Mouse (Mus musculus): ENCODE results near the gene Meox2. TPM values are rescaled to one million over a fixed set of nuclear protein-coding genes. Genes with fewer than 3 reads are reported as not detected.
"Not testable (repeated sequence)": the region's sequence is repeated elsewhere in the genome, so short reads cannot be mapped to it uniquely, and the experiment has no call there.

The Meox2 gene
- not detected for polyA plus RNA-seq (2021)

DNA sequence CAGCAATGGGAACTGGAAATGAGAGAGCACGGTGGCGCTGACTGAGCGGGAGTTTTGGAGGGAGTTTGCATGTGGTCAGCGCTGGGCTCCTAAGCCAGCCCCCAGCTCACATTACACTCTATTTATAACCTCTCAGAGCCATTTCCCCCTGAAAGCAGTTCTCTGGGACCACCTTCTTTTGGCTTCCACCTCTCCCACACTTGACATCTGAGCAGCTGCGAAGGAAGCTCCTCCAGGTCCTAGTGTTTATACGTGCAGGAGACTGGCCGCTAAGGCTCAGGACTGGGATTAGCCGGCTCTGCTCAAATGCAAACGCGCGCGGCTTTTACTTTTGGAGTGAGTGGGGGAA lies at the start of gene Meox2:
TSS of gene Meox2 (plus strand) at position 151 of the 349 bp plus-strand sequence.
- CTCF ChIA-PET: no interaction called here
- in situ Hi-C loops (cut with MboI; ENCODE audit: low pct_unique_long_range_greater_than_20kb): no loop called here
- no peak for TF ChIP-seq CTCF (IDR thresholded peaks at IDR 0.05)

DNA sequence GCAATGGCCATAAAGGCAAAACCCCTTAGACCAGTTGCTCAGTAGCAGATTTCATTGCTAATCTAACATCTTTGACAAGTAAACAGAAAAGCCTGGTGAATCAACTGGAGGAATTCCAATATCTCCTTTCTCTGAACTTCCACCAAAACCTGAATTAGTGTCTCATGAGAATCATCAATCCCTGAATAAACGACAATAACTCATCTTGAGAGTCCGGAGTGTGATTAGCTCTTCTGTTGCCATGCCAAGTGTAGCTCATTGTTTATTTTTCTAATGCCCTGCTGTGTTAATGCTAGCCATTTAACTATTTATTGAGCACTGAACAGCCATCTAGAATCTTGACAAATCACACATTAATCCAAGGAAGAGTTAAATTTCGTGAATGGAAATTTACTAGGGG lies 35.7 kb upstream of the Meox2 start:
- no peaks in the 10 kb centered on the region for H3K27me3 ChIP-seq
- DNase-seq (ENCODE audit: low read depth, low spot score) (no peak), ATAC-seq (no peak)
- TF ChIP-seq CTCF (IDR thresholded peaks at IDR 0.05): no peak
- CTCF ChIA-PET: no interaction called here
- in situ Hi-C loops (cut with MboI; ENCODE audit: low pct_unique_long_range_greater_than_20kb): no loop called here
- POLR2A ChIA-PET: no interaction called here

More for the DNA sequence above, at the start of gene Meox2:
- POLR2A ChIA-PET: no interaction called here
- no peak for DNase-seq (ENCODE audit: low read depth, low spot score)
- ATAC-seq: no peak
- peaks cover 35% of the 10 kb centered on the region for H3K27me3 ChIP-seq

DNA sequence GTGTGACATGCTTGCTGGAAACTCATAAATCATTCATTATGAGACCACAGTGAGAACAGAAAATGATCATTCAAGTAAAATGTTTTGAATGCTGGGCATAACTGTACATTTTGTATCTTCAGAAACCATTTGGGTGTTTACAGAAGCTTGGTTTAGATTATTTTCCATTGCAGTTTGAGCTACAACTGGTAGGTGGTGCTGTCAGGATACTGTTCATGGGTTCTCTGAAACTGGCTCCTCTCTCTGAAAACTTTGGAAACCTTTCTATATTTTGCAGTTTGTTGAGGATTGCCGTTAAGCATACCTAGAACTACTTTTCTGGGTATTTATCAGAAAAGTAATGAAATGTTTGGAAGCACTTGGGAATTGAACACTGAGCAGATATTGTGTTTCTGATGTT lies 31.0 kb upstream of the Meox2 start:
- no peak for ATAC-seq
- no peak for TF ChIP-seq CTCF (IDR thresholded peaks at IDR 0.05)
- DNase-seq (ENCODE audit: low read depth, low spot score): no peak
- no peaks in the 10 kb centered on the region for H3K27me3 ChIP-seq
- in situ Hi-C loops (cut with MboI; ENCODE audit: low pct_unique_long_range_greater_than_20kb): no loop called here
- POLR2A ChIA-PET: no interaction called here
- CTCF ChIA-PET: no interaction called here

DNA sequence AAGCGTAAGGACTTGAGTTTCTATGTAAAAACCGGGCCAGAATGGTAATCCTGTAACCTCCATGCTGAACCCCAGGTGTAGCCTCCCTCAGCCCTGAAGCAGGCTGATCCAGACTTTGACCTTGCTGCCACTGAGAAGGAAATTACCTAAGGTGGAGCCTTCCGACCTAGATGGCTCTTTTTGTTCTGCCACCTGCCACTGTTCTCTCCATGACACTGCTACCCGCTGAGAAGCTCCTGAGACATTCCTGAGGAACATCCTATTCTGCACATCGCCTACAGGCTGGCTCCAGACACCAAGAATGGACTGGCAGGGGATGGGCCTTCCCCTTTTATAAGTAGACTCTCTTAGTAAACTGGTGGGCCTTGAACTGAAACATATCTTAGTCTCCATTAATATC lies 28.3 kb upstream of the Meox2 start:
- DNase-seq (ENCODE audit: low read depth, low spot score); in situ Hi-C loops (cut with MboI; ENCODE audit: low pct_unique_long_range_greater_than_20kb); CTCF ChIA-PET; H3K27me3 ChIP-seq; ATAC-seq; POLR2A ChIA-PET: not testable (repeated sequence)

DNA sequence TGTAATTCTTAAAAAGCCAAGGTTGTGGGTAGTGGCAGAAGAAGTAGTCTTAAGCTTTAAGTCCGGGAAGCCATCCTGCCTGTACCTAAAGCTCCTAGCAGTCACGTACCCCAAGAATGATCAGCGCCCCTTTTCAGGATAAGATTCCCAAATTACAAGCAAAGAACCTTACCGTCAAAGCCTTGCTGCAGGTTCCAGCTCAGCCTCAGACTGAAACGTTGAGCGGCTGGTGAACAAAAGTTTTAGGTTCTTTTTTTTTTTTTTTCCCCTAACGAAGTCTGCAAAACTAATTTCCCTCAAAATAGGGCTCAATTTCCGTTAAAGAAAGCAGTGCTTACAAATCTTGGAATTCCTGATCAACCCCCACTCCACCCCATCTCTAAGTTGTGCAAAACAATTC lies 1.8 kb upstream of the Meox2 start:
- in situ Hi-C loops (cut with MboI; ENCODE audit: low pct_unique_long_range_greater_than_20kb): no loop called here
- DNase-seq (ENCODE audit: low read depth, low spot score) (no peak), ATAC-seq (no peak)
- H3K27me3 ChIP-seq: peaks cover 22% of the 10 kb centered on the region
- POLR2A ChIA-PET: interaction anchor here (0.7 kb wide), 1 partner anchor 11 kb away, joined by 6 read pairs; no protein-coding TSS in a partner anchor
- CTCF ChIA-PET: no interaction called here
- no peak for TF ChIP-seq CTCF (IDR thresholded peaks at IDR 0.05)

DNA sequence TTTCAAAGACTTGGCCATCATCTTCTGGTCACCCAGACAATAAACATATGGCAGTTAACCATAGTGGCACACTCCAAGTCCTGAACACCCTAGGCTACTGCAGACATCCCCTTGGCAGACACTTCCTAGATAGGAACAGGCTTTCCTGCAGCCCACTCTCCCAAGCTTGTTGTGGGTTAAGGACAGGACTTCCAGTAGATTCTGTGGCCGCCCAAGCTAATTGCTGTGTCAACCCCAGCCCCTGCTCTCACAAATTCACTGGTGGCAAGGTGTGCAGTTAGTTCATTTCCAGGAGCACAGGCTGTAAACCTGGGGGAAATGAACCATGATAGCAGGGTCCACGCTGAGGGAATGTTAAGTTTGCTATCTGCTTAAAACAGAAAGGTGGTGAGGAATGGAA lies 1.2 kb upstream of the Meox2 start:
- TF ChIP-seq CTCF (IDR thresholded peaks at IDR 0.05): no peak
- in situ Hi-C loops (cut with MboI; ENCODE audit: low pct_unique_long_range_greater_than_20kb): no loop called here
- ATAC-seq: no peak
- CTCF ChIA-PET: no interaction called here
- peaks cover 28% of the 10 kb centered on the region for H3K27me3 ChIP-seq
- POLR2A ChIA-PET: no interaction called here
- DNase-seq (ENCODE audit: low read depth, low spot score): no peak

DNA sequence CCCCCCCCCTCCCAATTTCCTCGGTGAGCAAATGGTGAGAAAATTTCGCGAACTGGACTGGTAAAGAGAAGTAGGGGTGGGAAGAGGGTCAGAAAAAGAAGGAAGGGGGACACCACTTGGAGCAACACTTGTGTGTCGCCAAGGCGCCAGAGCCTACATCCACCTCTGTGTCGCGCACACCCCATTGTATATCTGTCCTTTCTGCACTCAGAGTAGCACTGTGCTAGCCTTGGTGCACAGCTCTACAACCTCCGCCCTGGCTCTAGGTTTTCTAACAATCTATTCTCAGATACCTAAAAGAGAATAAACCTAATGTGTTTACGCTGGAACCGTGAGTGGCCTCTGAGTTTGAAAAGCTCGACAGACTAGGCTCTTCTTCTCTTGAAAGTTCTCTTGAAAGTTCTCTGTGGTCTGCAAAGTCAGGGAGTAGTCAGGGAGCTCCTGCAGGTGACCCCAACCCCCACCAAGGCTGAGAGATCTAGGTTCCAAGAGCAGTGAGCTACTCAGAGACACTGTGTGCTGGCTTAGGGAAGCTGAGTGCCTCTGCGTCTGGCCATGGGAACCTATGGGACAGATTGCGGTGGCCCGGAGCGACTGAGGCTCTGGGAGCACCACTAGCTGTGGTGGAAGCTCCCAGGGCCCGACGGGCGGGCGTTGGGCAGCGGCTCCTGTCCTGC lies 489 bp upstream of the Meox2 start:
- DNase-seq (ENCODE audit: low read depth, low spot score): no peak
- ChIA-PET POLR2A (no interaction called here), CTCF (no interaction called here)
- in situ Hi-C loops (cut with MboI; ENCODE audit: low pct_unique_long_range_greater_than_20kb): no loop called here
- no peak for ATAC-seq
- peaks cover 35% of the 10 kb centered on the region for H3K27me3 ChIP-seq
- TF ChIP-seq CTCF (IDR thresholded peaks at IDR 0.05): no peak

DNA sequence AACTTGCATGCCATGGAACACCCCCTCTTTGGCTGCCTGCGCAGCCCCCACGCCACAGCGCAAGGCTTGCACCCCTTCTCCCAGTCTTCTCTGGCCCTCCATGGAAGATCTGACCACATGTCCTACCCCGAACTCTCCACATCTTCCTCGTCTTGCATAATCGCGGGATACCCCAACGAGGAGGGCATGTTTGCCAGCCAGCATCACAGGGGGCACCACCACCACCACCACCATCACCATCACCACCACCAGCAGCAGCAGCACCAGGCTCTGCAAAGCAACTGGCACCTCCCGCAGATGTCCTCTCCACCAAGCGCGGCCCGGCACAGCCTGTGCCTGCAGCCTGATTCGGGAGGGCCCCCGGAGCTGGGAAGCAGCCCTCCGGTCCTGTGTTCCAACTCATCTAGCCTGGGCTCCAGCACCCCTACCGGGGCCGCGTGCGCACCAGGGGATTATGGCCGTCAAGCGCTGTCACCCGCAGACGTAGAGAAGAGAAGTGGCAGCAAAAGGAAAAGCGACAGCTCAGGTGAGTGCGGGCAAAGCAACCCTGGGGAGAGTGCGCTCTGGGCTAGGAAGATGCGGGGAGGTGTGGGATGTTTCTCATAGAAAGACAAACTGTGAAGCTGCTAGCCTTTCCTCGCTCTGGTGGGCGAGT lies 606 bp downstream of the Meox2 start:
- ATAC-seq (no peak), DNase-seq (ENCODE audit: low read depth, low spot score) (no peak)
- in situ Hi-C loops (cut with MboI; ENCODE audit: low pct_unique_long_range_greater_than_20kb): no loop called here
- peaks cover 35% of the 10 kb centered on the region for H3K27me3 ChIP-seq
- CTCF ChIA-PET: no interaction called here
- TF ChIP-seq CTCF (IDR thresholded peaks at IDR 0.05): no peak
- POLR2A ChIA-PET: no interaction called here

DNA sequence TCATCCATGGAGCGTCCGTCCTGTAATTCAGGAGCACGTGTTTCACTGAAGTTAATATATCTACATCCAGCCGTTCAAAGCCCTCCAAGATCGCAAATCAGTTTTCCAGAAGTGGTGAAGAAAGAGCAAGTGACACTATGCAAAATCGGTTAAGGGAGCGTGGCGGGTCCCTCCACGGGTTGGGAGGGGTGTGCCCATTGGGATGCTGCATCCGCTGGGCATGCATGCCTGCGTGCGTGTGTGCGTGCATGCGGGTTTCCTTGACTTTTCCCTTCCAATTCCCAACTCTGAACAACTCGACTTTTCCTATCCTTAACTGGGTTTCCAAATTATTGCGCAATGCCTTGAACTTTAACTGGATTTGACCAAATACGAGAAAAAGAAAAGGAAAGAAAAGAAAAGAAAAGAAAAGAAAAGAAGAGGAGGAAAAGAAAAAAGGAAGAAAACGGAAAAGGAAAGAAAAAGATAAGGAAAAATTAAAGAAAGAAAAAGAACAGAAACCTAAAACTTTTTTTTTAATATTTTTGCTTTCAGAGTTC lies 1.2 kb downstream of the Meox2 start:
- peaks cover 35% of the 10 kb centered on the region for H3K27me3 ChIP-seq
- in situ Hi-C loops (cut with MboI; ENCODE audit: low pct_unique_long_range_greater_than_20kb): no loop called here
- DNase-seq (ENCODE audit: low read depth, low spot score) (no peak), ATAC-seq (no peak)
- POLR2A ChIA-PET: no interaction called here
- TF ChIP-seq CTCF (IDR thresholded peaks at IDR 0.05): no peak
- CTCF ChIA-PET: no interaction called here

DNA sequence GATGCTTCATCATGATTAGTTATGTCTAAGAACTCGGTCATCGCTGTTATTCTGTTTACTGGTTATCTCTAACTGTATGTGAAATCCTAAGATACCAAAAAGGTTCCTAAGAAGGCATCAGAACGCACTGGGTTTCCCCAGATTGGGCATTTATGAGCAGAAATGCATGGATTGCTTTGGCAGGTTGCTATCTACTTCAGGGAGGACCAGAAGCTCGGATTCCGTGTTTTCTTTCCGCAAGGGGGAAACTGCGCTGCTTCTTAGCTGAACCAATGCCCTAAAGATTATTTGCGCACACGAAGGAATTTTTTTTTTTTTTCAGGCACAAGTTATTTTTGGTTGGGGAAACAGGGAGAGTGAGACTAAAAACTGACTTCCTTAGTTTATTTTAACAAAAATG lies 2.6 kb downstream of the Meox2 start:
- no peak for TF ChIP-seq CTCF (IDR thresholded peaks at IDR 0.05)
- in situ Hi-C loops (cut with MboI; ENCODE audit: low pct_unique_long_range_greater_than_20kb): no loop called here
- POLR2A ChIA-PET: no interaction called here

DNA sequence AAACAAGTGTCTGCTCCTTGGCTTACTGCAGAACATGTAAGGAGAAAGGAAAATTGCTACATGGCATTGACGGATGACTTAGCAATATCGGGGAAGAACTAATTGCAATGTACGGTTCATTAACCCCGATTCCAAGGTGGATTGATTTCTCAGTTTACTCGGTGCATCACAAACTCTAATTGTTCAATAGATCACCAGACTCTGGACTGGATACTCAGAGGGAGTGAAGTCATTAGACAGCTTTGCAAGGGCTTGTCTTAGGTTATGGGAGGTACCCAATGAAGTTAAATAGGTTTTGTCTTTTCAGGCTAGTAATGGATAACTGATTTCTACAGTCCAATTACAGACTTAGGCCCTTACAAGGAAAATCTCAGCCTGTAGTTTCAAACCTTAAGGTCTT lies 10.9 kb downstream of the Meox2 start:
- ATAC-seq (no peak), DNase-seq (ENCODE audit: low read depth, low spot score) (no peak)
- TF ChIP-seq CTCF (IDR thresholded peaks at IDR 0.05): no peak
- H3K27me3 ChIP-seq: peaks cover 8% of the 10 kb centered on the region
- ChIA-PET CTCF (interaction anchor here (0.7 kb wide), 1 partner anchor 11 kb away, joined by 3 read pairs; no protein-coding TSS in a partner anchor), POLR2A (no interaction called here)
- in situ Hi-C loops (cut with MboI; ENCODE audit: low pct_unique_long_range_greater_than_20kb): no loop called here

More for the DNA sequence above, 2.6 kb downstream of the Meox2 start:
- DNase-seq (ENCODE audit: low read depth, low spot score) (no peak), ATAC-seq (no peak)
- H3K27me3 ChIP-seq: peaks cover 37% of the 10 kb centered on the region
- CTCF ChIA-PET: no interaction called here

Measured in Patski (cell line).